Mouse (Mus musculus) pancreas, adult 10 weeks (tissue): ENCODE measurements around the gene Ly6g6e. TPM values are rescaled to one million over a fixed set of nuclear protein-coding genes. Genes with fewer than 3 reads are reported as not detected.

ENCODE experiments used
- polyA plus RNA-seq: library from polyadenylated mRNA; stranded (reverse); fragments of 350-450 nt; fragmentation: Illumina TruSeq; extraction: RNeasy Lipid Tissue Mini Kit (QIAGEN cat#74804); gene quantifications from one replicate; pipeline ENCODE4 v1.2.3, GENCODE M21; 2015; ENCODE audit warnings: low read depth, low replicate concordance; ENCODE audit not compliant: insufficient read depth

The Ly6g6e gene
- polyA plus RNA-seq = not detected

GRCm38 (mm10) chr17:35076507-35077176, at the start of gene Ly6g6e:
Gene Ly6g6e, plus strand, starts transcription at chr17:35076902.

GRCm38 (mm10) chr17:35027277-35028068, 49.2 kb upstream of the Ly6g6e start, which contains the start of gene Sapcd1:
Gene Sapcd1, minus strand, starts transcription at chr17:35028016.

DNA sequence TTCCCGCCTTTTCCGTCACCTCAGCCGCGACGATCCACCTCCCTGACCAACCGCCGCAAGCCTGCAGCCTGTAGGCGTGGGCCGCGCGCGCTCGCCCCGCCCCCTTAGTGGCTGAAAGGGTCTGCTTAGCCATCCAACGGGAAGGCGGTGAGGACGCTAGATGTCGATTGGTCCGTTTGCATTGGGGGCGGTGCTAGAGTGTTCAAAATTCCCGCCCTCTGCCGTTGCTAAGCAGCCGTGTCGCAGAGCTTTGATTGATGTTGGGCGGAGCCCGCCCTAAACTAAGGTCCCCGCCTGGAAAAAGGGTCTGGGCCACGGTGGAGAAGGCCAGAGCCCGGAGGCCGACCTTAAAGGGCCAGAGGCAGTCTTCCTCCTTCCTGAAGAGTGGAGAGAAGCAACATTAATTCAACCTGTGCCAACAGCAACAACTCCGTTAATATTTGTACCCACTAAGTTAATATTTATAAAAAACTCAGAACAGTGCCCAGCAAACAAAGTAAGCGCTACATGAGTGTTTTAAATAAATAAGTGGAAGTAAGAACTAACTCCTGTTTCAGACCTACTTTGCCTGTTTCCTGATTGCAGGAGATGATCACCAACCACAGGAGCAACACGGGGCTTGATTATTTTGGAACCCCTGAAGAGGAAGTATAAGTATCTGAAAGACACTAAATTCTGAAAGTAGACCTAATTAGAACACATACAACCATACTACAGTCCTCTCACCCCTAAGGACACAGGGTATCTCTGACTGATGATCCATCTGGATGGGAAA, 29.8 kb upstream of the Ly6g6e start, which contains the start of gene Msh5:
Msh5 (minus strand) TSS at position 65 of the 775 bp plus-strand sequence.

GRCm38 (mm10) chr17:35049561-35050016, 27.1 kb upstream of the Ly6g6e start, which contains the start of gene Clic1:
Gene Clic1, plus strand, starts transcription at chr17:35049966.

DNA sequence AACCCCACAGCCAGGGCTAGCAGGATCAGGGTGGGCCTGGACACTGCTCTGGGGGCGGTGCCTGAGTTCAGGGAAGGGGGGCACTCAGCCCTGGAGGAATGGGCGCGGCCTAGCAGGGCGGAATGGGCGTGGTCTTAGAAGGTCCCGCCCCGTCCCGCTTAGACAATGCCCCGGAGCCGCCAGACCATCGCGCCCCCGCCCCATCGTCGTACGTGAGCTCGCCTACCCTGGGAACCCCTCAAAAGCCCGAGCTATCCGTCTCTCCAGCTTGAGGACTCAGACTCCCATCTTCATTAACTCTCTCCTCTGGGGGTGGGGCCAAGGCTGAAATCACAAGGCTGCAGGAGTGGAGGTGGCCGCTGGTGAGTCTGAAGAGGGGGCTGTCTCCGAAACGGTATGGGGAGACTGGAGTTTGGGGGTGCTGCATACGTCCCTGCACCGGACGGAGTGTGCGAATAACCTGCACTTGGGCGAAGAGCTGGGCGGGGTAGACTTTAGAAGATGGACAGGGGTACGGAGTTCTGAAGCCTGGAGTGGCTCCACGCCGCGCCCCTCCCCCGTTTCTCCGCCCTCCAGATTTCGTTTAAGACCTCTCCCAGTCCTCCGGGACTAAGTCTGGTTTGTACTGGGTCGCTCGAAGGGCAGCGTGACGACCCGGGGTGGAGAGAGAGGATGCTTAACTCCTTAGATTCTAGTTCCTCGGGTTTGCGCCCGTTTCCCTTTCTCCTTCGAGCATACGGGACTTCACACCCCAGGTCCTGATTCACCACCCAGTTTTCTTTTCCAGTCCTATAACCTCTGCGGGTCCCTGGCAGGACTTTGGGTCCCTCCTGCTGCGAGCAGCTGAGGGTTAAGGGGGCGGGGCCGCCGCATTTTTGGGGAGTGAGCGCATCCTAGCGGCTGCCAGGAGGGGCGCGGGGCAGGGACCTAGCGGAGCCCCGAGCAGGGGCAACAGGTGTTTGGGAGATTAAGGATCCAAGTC, 17.5 kb upstream of the Ly6g6e start, which contains the start of gene Ddah2:
Ddah2 (plus strand) TSS at position 125 of the 982 bp plus-strand sequence.

GRCm38 (mm10) chr17:35064951-35065947, 11.5 kb upstream of the Ly6g6e start, which contains the start of gene Ly6g6c:
Gene Ly6g6c, plus strand, starts transcription at chr17:35065388.

GRCm38 (mm10) chr17:35066084-35066483, 10.6 kb upstream of the Ly6g6e start, which contains the start of gene Mpig6b:
Gene Mpig6b, minus strand, starts transcription at chr17:35066184.

DNA sequence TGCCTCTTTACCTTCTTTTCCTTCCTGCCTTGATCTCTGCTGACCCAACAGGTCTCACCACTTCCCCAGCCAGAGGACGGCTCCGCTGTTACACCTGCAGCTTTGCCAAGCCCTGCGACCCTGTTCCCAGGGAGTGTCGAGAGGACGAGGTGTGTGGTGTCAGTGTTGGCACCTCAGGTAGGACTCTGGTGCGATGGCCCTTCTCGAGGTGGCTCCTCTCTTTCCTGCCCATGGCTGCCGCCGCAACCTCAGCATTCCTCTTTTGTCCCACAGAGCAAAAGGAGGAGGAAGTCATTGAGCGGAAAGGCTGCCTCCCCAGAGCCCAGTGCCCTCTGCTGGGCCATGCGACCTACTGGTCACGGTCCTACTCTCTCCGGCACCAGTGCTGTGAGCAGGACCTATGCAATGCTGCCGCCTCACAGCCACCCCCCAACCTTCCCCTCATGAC, 1.1 kb downstream of the Ly6g6e start, which contains the start of gene Ly6g6d:
Ly6g6d (minus strand) TSS at position 280 of the 448 bp plus-strand sequence.

DNA sequence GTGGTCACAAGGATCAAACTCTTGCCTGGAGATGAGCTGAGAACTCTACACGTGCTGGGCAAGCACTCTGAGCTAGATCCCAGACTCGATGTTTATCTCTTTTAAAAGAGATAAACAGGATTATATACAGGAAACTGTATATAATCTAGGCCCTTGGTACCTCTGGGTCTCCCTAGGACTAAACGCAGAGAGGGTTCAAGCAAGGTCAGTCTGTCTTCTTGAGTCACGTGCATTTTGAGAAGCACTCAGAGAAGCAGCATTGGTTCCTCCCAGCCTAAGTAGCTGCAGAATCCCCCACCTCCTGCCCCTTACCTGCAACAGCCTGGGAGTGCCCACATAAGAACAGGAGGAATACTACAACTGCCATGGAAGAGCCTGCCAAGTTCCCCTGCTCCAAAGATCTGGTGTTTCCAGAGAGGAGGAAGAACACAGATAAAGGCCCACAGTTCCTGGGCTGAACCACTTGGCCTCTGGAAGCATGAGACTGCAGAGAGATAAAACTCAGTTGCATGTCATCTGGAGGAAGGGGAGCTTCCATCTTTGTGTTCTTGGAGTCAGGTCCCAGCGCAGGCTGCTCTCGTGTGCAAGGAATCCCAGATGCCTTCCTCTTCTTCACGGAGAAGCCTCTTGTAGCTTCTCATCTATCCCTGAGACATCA, 8.6 kb downstream of the Ly6g6e start, which contains the start of gene Ly6g6f:
Ly6g6f (minus strand) TSS at position 403 of the 658 bp plus-strand sequence.

DNA sequence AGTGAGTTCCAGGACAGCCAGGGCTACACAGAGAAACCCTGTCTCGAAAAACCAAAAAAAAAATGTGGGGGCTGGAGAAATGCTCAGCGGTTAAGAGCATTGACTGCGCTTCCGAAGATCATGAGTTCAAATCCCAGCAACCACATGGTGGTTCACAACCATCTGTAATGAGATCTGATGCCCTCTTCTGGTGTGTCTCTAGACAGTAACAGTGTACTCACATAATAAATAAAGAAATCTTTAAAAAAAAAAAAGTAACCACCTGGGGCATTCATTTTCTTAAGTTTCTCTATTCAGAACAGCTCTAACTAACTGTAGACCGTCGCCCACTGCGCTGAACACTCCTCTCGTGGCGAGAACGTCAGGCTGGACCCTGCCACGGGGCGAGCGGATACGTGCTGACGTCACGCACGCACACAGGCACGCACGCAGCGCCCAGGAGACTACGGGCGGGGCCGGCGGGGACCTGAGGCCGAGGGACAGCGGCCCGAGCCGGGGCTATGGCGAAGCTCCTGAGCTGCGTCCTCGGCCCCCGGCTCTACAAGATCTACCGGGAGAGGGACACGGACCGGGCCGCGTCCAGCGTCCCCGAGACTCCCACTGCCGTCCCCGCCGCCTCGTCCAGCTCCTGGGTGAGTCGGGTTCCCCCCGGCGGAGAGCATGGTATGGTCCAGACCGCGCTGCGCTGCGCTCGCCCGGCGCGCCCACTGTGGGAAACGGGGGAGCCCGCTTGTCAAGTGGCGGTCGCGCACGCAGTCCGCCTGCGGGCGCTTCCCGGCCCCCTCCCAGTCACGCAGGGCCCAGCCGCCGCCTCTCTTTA, 12.3 kb downstream of the Ly6g6e start, which contains the start of gene Abhd16a:
Abhd16a (plus strand) TSS at position 439 of the 820 bp plus-strand sequence.

DNA sequence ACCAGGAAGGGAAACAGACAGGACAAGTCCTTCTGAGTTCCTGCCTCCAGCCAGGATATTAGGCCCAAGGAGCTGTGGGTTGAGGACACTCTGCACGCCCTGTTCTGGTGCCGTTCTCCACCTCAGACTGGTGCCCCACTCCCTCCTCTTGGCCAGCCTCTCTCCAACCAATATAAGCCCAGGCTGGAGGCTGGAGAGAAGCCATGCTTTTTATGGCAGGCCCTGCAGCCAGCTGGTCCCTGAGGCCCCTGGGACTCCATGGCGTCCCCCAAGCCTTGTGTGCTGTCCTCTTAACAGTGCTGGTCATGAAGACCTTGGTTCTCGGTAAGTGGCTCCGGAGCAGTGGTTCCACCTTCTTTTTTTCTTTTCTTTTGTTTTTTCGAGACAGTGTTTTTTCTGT, 31.4 kb downstream of the Ly6g6e start, which contains the start of gene Ly6g5c:
Ly6g5c (plus strand) TSS at position 183 of the 400 bp plus-strand sequence.

DNA sequence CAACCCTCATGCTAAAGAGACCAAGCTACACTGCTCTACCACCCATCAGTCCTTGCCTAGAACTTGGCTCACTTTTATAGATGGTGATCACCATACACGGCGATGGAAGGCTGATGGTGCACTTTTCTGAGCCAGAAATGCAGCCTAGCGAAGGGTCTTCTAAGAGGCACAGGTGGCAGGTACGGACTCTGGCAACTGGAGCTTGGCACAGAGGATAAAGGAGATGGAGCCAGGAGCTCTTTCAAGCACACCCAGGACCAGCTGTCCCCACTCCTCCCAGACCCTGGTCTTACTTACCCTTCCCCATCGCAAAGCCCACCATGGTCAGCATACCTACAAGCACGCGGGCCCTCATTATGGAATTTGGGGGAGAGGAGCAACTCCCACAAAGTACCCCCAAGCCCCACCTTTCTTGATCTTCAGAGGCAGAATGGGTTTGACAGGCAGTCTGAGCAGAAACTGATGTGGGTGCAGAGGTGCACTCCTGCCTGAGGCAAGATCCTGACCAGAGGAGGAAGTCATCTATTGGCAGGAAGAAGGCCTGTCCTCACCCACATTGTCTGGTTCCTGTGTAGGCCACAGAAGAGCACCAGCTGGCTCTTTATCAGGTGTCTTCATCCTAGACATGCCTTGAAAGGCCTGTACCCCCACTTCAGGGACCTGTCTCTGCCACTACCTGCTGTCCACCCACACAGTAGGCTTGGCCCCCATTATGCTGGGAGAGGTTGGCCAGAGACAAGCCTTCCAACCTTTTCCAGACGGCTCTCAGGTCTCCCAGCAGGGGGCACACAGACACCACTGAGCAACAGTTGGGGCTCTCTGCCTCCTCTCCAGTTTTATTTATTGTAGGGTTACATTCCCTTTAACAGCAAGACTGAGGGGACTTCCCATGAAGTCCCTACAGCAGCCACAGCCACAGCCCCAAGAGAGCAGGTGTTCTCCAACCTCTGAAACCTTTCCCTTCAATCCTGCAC, 38.6 kb downstream of the Ly6g6e start, which contains the start of gene Ly6g5b:
Ly6g5b (minus strand) TSS at position 383 of the 974 bp plus-strand sequence.

DNA sequence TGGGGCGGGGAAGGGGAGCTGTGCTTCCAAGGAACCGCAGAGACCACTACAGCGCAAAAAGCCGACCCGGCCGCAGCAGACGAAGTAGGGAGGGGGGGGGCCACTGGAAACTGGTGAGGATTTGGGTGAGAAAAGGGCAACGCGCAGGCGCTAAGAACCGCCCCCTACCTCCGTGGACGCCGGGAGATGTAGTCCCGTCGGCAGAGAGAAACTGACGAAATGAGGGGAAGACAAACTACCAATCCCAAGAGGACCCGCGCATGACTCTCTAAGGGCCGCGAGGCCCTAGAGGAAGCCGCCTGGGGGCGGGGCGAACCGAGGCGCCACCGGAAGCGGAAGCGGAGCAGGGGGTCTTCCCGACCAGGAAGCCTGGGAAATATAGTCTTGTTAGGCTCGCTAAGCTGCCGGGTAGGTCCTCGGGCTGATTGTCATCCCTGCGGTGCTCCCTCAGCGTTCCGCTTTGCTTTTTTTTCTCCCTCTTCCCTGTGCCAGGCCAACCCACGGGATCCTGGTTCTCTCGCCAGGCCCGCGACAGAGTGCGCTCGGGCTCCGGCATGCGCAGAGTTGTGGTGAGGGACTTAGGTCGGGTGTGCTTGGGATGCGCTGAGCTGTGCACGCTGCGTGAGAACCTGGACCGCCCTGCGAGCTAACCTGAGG, 44.6 kb downstream of the Ly6g6e start, which contains the start of gene Gpank1:
Gpank1 (plus strand) TSS at position 313 of the 657 bp plus-strand sequence.

GRCm38 (mm10) chr17:35121871-35122303, 45.2 kb downstream of the Ly6g6e start, which contains the start of gene Csnk2b:
Gene Csnk2b, minus strand, starts transcription at chr17:35122053.

DNA sequence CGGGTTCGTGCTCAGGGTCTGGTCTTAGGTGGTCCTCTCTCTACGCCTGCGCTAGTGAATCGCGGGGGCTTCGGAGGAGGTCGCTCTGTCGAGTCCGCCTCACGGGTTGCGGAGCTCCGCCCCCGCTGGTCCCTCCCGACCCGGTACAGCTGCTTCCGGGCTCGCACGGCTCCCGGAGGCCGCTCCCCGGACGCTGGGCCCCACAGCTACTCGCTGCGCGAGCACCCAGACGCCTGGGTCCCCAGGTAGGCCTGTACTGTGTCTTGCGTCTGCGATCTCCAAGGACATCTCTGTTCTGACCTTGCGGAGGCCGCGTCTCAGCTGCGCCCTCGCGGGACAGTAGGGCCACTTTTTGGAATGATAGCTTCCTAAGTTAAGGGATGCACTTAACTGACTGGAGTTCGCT, 49.5 kb downstream of the Ly6g6e start, which contains the start of gene D17H6S53E:
D17H6S53E (plus strand) TSS at position 168 of the 406 bp plus-strand sequence.

